Mouse (Mus musculus) pancreas, adult 10 weeks (tissue): ENCODE data around the gene Ugt1a1. TPM values are rescaled to one million over a fixed set of nuclear protein-coding genes. Genes with fewer than 3 reads are reported as not detected.

Experiments
- polyA plus RNA-seq: library from polyadenylated mRNA; stranded (reverse); fragments of 350-450 nt; fragmentation: Illumina TruSeq; extraction: RNeasy Lipid Tissue Mini Kit (QIAGEN cat#74804); gene quantifications from one replicate; pipeline ENCODE4 v1.2.3, GENCODE M21; 2015; ENCODE audit warnings: low read depth, low replicate concordance; ENCODE audit not compliant: insufficient read depth

The Ugt1a1 gene
- not detected for polyA plus RNA-seq

GRCm38 (mm10) chr1:88211812-88212211, at the start of gene Ugt1a1:
Ugt1a1 (plus strand) TSS chr1:88211959.

GRCm38 (mm10) chr1:88165711-88166110, 46.0 kb upstream of the Ugt1a1 start, which contains the start of gene Ugt1a5:
Ugt1a5 (plus strand) TSS chr1:88166012.

GRCm38 (mm10) chr1:88200456-88200855, 11.3 kb upstream of the Ugt1a1 start, which contains the start of gene Ugt1a2:
Ugt1a2 (plus strand) TSS chr1:88200601.

GRCm38 (mm10) chr1:88205294-88205922, 6.4 kb upstream of the Ugt1a1 start, which contains the start of gene Dnajb3:
Dnajb3 (minus strand) TSS chr1:88205782.

DNA sequence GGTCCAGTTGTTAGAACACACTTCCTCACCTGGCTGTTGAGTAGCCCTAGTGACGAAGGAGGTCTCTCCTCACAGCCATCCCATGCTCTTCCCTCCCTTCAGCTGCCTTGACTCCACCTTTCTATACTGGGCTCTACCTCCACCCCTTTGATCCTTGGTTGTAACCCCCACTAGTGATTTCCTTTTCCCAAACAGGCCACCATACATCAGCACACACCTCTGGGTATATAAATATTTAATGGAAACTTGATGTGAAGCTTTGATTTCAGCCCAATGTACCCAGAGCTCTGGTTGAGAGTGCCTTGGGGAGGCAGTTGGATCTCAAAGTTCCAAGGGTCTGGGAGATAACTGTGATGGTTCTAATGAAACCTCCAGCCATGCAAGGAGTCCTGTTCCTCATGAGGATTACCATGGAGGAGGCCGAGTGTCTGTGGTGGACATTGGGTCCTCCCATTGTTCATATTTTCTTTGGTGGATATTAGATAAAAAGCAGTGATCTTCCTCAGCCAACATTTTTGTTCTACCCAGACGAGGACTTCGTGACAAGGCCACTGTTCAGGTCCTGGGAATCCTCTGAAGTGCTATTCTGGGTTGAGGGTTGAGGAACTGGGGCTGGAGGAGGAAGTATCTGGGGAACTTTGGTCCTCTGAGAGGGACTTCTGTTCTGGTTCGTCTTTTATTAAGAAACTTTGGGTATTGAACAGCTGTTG, 15.1 kb downstream of the Ugt1a1 start, which contains the start of gene Mroh2a:
Gene Mroh2a, plus strand, starts transcription at position 317 of the 710 bp plus-strand sequence.

Other genes with a start within 250 kb of the Ugt1a1 start
- 5.2 TPM for gene Usp40, start 203.4 kb upstream of the Ugt1a1 start, polyA plus RNA-seq
- not detected for gene Ugt1a10, start 156.6 kb upstream of the Ugt1a1 start, polyA plus RNA-seq
- gene Ugt1a9, start 141.2 kb upstream of the Ugt1a1 start, polyA plus RNA-seq = not detected
- not detected for gene Ugt1a8, start 124.1 kb upstream of the Ugt1a1 start, polyA plus RNA-seq
- 3.9 TPM for gene Ugt1a7c, start 116.9 kb upstream of the Ugt1a1 start, polyA plus RNA-seq
- gene Ugt1a6b, start 108.7 kb upstream of the Ugt1a1 start, polyA plus RNA-seq = 0.89 TPM
- 5.5 TPM for gene Ugt1a6a, start 77.2 kb upstream of the Ugt1a1 start, polyA plus RNA-seq
- gene Ugt1a5, start 45.9 kb upstream of the Ugt1a1 start, polyA plus RNA-seq = not detected
- not detected for gene Ugt1a2, start 11.4 kb upstream of the Ugt1a1 start, polyA plus RNA-seq
- gene Dnajb3, start 6.2 kb upstream of the Ugt1a1 start, polyA plus RNA-seq = not detected
- gene Mroh2a, start 15.0 kb downstream of the Ugt1a1 start, polyA plus RNA-seq = 0.98 TPM
- gene Hjurp, start 65.7 kb downstream of the Ugt1a1 start, polyA plus RNA-seq = 15.3 TPM
- not detected for gene Trpm8, start 65.7 kb downstream of the Ugt1a1 start, polyA plus RNA-seq
- not detected for gene Spp2, start 195.0 kb downstream of the Ugt1a1 start, polyA plus RNA-seq